Mouse (Mus musculus) myocyte (in vitro differentiated cells): ENCODE results near the gene Pamr1.

ENCODE experiments used
- CEBPB ChIP-seq: IDR thresholded peaks from 2 replicates; pipeline ENCODE4 v1.6.1; 2011; ENCODE audit warnings: mild to moderate bottlenecking, moderate library complexity; ENCODE audit not compliant: poor library complexity, insufficient read depth, severe bottlenecking
- E2F4 ChIP-seq: IDR thresholded peaks from one replicate; pipeline ENCODE4 v1.6.1; 2011; ENCODE audit warnings: mild to moderate bottlenecking, control low read depth, moderate library complexity; ENCODE audit not compliant: insufficient read depth
- MAX ChIP-seq: IDR thresholded peaks from one replicate; pipeline ENCODE4 v1.6.1; 2011; ENCODE audit warnings: low read depth, mild to moderate bottlenecking, control low read depth
- MYOG ChIP-seq, 3 experiments: IDR thresholded peaks; one replicate each; pipeline ENCODE4 v1.6.1; 2011; ENCODE audit warnings: control low read depth in 2 of 3, low read depth in 2 of 3, mild to moderate bottlenecking in 2 of 3; ENCODE audit not compliant: insufficient read length in 2 of 3, control insufficient read depth in 1 of 3, insufficient read depth in 1 of 3
- POLR2A ChIP-seq: IDR thresholded peaks from one replicate; pipeline ENCODE4 v1.6.1; 2011; ENCODE audit warnings: low read depth, mild to moderate bottlenecking, control low read depth, moderate library complexity; ENCODE audit not compliant: insufficient read length
- POLR2AphosphoS2 ChIP-seq: IDR thresholded peaks from one replicate; pipeline ENCODE4 v1.6.1; 2011; ENCODE audit warnings: low read depth, control low read depth; ENCODE audit not compliant: insufficient read length
- REST ChIP-seq: IDR thresholded peaks from one replicate; pipeline ENCODE4 v1.6.1; 2011; ENCODE audit warnings: mild to moderate bottlenecking, control low read depth, moderate library complexity; ENCODE audit not compliant: insufficient read depth, insufficient read length
- TCF12 ChIP-seq: IDR thresholded peaks from one replicate; pipeline ENCODE4 v1.6.1; 2011; ENCODE audit warnings: mild to moderate bottlenecking, control low read depth; ENCODE audit not compliant: poor library complexity, insufficient read depth, severe bottlenecking
- TCF3 ChIP-seq: IDR thresholded peaks from one replicate; pipeline ENCODE4 v1.6.1; 2011; ENCODE audit warnings: low read depth, control low read depth; ENCODE audit not compliant: insufficient read length

GRCm38 (mm10) chr2:102634010-102634409 is 84.2 kb downstream of the Pamr1 start:
- no peak for TF ChIP-seq POLR2A
- no peak for TF ChIP-seq REST
- no peak for TF ChIP-seq POLR2AphosphoS2
- no peak for TF ChIP-seq E2F4
- no peak for TF ChIP-seq MAX
- no peak for TF ChIP-seq TCF3
- TF ChIP-seq MYOG (IDR thresholded peaks at IDR 0.05; ENCODE audit: control insufficient read depth in 1 of 3, insufficient read depth in 1 of 3, insufficient read length in 2 of 3, low read depth in 2 of 3), result no peak
- TF ChIP-seq CEBPB, result no peak
- no peak for TF ChIP-seq TCF12
